Mouse (Mus musculus) brain, embryonic 14.5 days (tissue): ENCODE data around the gene C1qc.

Experiments used
- CTCF ChIP-seq: fragments of 200-500 bp; IDR thresholded peaks from 2 replicates; pipeline ENCODE4 v1.5.1; 2012; ENCODE audit warnings: inconsistent platforms, mild to moderate bottlenecking, moderate library complexity, borderline replicate concordance; ENCODE audit not compliant: insufficient read depth, insufficient read length; ENCODE audit errors: extremely low read depth
- POLR2A ChIP-seq: fragments of 200-500 bp; IDR thresholded peaks from 2 replicates; pipeline ENCODE4 v1.6.1; 2012; ENCODE audit warnings: mild to moderate bottlenecking, inconsistent platforms, borderline replicate concordance; ENCODE audit not compliant: poor library complexity, insufficient read depth, insufficient read length, severe bottlenecking; ENCODE audit errors: extremely low read depth

- TF ChIP-seq CTCF (peak; percentile 46; the same call in 1 of the 2 replicates), POLR2A (no peak)
These were observed 6.3 kb upstream of the C1qc start for GRCm38 (mm10) chr4:136899154-136899553.
